Mouse (Mus musculus) MEL (cell line): ENCODE data around the gene Zcchc24.

Source experiments
- CHD2 ChIP-seq: IDR thresholded peaks from 2 replicates; pipeline ENCODE4 v1.6.1; 2011; ENCODE audit warnings: low read length, improper control_type of control experiment
- EP300 ChIP-seq, 2 experiments: IDR thresholded peaks; 2 replicates each; pipeline ENCODE4 v1.6.1; 2011; ENCODE audit warnings: improper control_type of control experiment in 2 of 2, low read length in 2 of 2, low read depth in 1 of 2, mild to moderate bottlenecking in 1 of 2
- JUND ChIP-seq: IDR thresholded peaks from 2 replicates; pipeline ENCODE4 v1.6.1; 2011; ENCODE audit warnings: low read depth, mild to moderate bottlenecking, improper control_type of control experiment, low read length
- RAD21 ChIP-seq: IDR thresholded peaks from 2 replicates; pipeline ENCODE4 v1.6.1; 2011; ENCODE audit warnings: mild to moderate bottlenecking, low read depth, low read length, improper control_type of control experiment

- TF ChIP-seq CHD2, result no peak
- TF ChIP-seq EP300 (IDR thresholded peaks at IDR 0.05; ENCODE audit: low read depth in 1 of 2, low read length in 2 of 2), result no peak
- no peak for TF ChIP-seq JUND
- no peak; the same call in 1 of the 2 replicates for TF ChIP-seq RAD21
Measured at GRCm38 (mm10) chr14:25741840-25742367, 26.9 kb downstream of the Zcchc24 start.
